Mouse (Mus musculus): ENCODE measurements at regions not wholly inside any gene's neighbourhood (a gene's known extent, or its start where the extent isn't known, plus 50 kb on each side); places are given as distances from the start of the nearest gene placed in this dataset.

GRCm38 (mm10) chr4:27981309-27981708 is 831.6 kb upstream of the Epha7 start:
- Histone ChIP-seq H3K4me2 (no peak overlapping the region), H3K27ac (no peak overlapping the region), H3K4me1 (peaks cover 7% of the 10 kb centered on the region; the same call in 1 of the 2 replicates), H3K9ac (no peak overlapping the region), H3K4me3 (no peak overlapping the region), H3K27me3 (no peaks in the 10 kb centered on the region), H3K9me3 (replicated peaks) (no peaks in the 10 kb centered on the region), H3K36me3 (ENCODE audit: poor library complexity, severe bottlenecking) (no peaks in the 10 kb centered on the region)
- ATAC-seq: no peak
- WGBS: 57% methylated on average over 3 of the region's 3 CpGs

- 6% methylated on average over 4 of the region's 4 CpGs for WGBS
Measured at GRCm38 (mm10) chr4:27987986-27988423, 824.9 kb upstream of the Epha7 start.

GRCm38 (mm10) chr4:27994411-27994810 is 818.5 kb upstream of the Epha7 start:
- no peak overlapping the region for H3K4me3 ChIP-seq
- no peak overlapping the region for H3K27ac ChIP-seq
- H3K36me3 ChIP-seq (ENCODE audit: poor library complexity, severe bottlenecking): no peaks in the 10 kb centered on the region
- H3K9ac ChIP-seq: no peak overlapping the region
- no peak overlapping the region for H3K4me2 ChIP-seq
- H3K4me1 ChIP-seq: no peaks in the 10 kb centered on the region
- WGBS: 80% methylated on average over 2 of the region's 2 CpGs
- no peaks in the 10 kb centered on the region for H3K27me3 ChIP-seq
- no peaks in the 10 kb centered on the region for H3K9me3 ChIP-seq (replicated peaks)
- ATAC-seq: no peak

More at GRCm38 (mm10) chr4:27987986-27988423, 824.9 kb upstream of the Epha7 start:
- H3K9me3 ChIP-seq (replicated peaks): no peaks in the 10 kb centered on the region
- H3K27ac ChIP-seq: no peak overlapping the region
- H3K4me3 ChIP-seq: no peak overlapping the region
- peak; percentile 83; the same call in 1 of the 2 replicates for ATAC-seq
- no peak overlapping the region for H3K9ac ChIP-seq
- no peaks in the 10 kb centered on the region for H3K27me3 ChIP-seq
- no peaks in the 10 kb centered on the region for H3K36me3 ChIP-seq (ENCODE audit: poor library complexity, severe bottlenecking)
- H3K4me1 ChIP-seq: peaks cover 5% of the 10 kb centered on the region
- H3K4me2 ChIP-seq: peak overlapping the region; percentile 4

GRCm38 (mm10) chr4:28001818-28002476 is 811.0 kb upstream of the Epha7 start:
- Histone ChIP-seq H3K4me1 (no peaks in the 10 kb centered on the region), H3K27me3 (no peaks in the 10 kb centered on the region), H3K4me2 (no peak overlapping the region), H3K9ac (no peak overlapping the region), H3K36me3 (ENCODE audit: poor library complexity, severe bottlenecking) (no peaks in the 10 kb centered on the region), H3K4me3 (no peak overlapping the region), H3K27ac (no peak overlapping the region), H3K9me3 (replicated peaks) (no peaks in the 10 kb centered on the region)
- ATAC-seq: no peak
- 40% methylated on average over 4 of the region's 4 CpGs for WGBS
